Mouse (Mus musculus) hindbrain, embryonic 14.5 days (tissue): ENCODE results near the gene Asb11. TPM values are rescaled to one million over a fixed set of nuclear protein-coding genes. Genes with fewer than 3 reads are reported as not detected.

Experiments used
- ATAC-seq: fragments of 200-750 bp; cut with Nextera tagmentation; 2 replicates; pipeline ENCODE4 v1.8.0; 2017; ENCODE audit warnings: moderate number of reproducible peaks, mild to moderate bottlenecking, moderate TSS enrichment, moderate library complexity; ENCODE audit not compliant: low FRiP score
- DNase-seq: peaks from one replicate; pipeline ENCODE4 v3.0.0-alpha.2; 2015; ENCODE audit warnings: low spot score
- H3K27ac ChIP-seq: fragments of 300-500 bp; sonication (generic); 2 replicates; pipeline ENCODE4 v1.5.1; 2014; ENCODE audit warnings: mild to moderate bottlenecking, moderate library complexity
- H3K27me3 ChIP-seq: fragments of 300-500 bp; sonication (generic); 2 replicates; pipeline ENCODE4 v1.6.1; 2014; ENCODE audit warnings: mild to moderate bottlenecking, low read length, mixed read lengths; ENCODE audit not compliant: control insufficient read depth, insufficient read depth
- H3K36me3 ChIP-seq: fragments of 300-500 bp; sonication (generic); replicated peaks from 2 replicates; pipeline ENCODE4 v1.6.1; 2014; ENCODE audit not compliant: control insufficient read depth, insufficient read depth
- H3K4me1 ChIP-seq: fragments of 300-500 bp; sonication (generic); replicated peaks from 2 replicates; pipeline ENCODE4 v1.6.1; 2014; ENCODE audit warnings: antibody characterized with exemption, low read length, mixed read lengths; ENCODE audit not compliant: control insufficient read depth, insufficient read depth
- H3K4me2 ChIP-seq: fragments of 300-500 bp; sonication (generic); replicated peaks from 2 replicates; pipeline ENCODE4 v1.6.1; 2014; ENCODE audit warnings: mild to moderate bottlenecking, moderate library complexity
- H3K4me3 ChIP-seq: fragments of 300-500 bp; sonication (generic); replicated peaks from 2 replicates; pipeline ENCODE4 v1.5.1; 2014; ENCODE audit warnings: mild to moderate bottlenecking, low read length
- H3K9ac ChIP-seq: fragments of 300-500 bp; sonication (generic); 2 replicates; pipeline ENCODE4 v1.6.1; 2014
- H3K9me3 ChIP-seq: fragments of 300-500 bp; sonication (generic); 2 replicates; pipeline ENCODE4 v1.6.1; 2016; ENCODE audit warnings: low read length; ENCODE audit not compliant: control insufficient read depth
- WGBS: fragments of 180-500 bp; shearing (Covaris S2); extraction: QIAGEN DNeasy Blood & Tissue Kit; methylation state at CpG from one replicate; pipeline ENCODE4 v1.1.7; 2014; 5-methylcytosine and 5-hydroxymethylcytosine counted together
- polyA plus RNA-seq: library from polyadenylated mRNA; unstranded; fragments of >200 nt; fragmentation: Nextera tagmentation; extraction: Ambion mirVana; gene quantifications from 2 replicates; pipeline ENCODE4 v1.2.1, GENCODE M21; 2014

Asb11 gene
- polyA plus RNA-seq, 1 experiment from 2014 or later = not detected

- Histone ChIP-seq H3K27me3 (peaks cover 4% of the 10 kb centered on the region; the same call in 1 of the 2 replicates), H3K9ac (peak within 1 kb of the TSS; percentile 64), H3K36me3 (0 out of 2 replicates have a peak, but pooled peaks cover 2% of the 10 kb centered on the region), H3K27ac (peak within 1 kb of the TSS; percentile 69), H3K4me1 (0 out of 2 replicates have a peak, but pooled peaks cover 4% of the 10 kb centered on the region), H3K4me3 (peak within 1 kb of the TSS; percentile 51), H3K9me3 (no peaks in the 10 kb centered on the region), H3K4me2 (peak within 1 kb of the TSS; percentile 61)
- WGBS = 21% methylated on average over 39 of the region's 40 CpGs
- ATAC-seq (peak; percentile 100), DNase-seq (peak; percentile 91)
These were observed 17.3 kb upstream of the Asb11 start, which contains the start of gene Piga for GRCm38 (mm10) chrX:164419471-164419939. Gene Piga (plus strand): TSS chrX:164419787.

- Histone ChIP-seq H3K36me3 (0 out of 2 replicates have a peak, but pooled peaks cover 2% of the 10 kb centered on the region), H3K9ac (peak overlapping the region; percentile 64), H3K4me1 (0 out of 2 replicates have a peak, but pooled peaks cover 4% of the 10 kb centered on the region), H3K27ac (peak overlapping the region; percentile 69), H3K4me2 (peak overlapping the region; percentile 61), H3K27me3 (peaks cover 4% of the 10 kb centered on the region; the same call in 1 of the 2 replicates), H3K4me3 (peak overlapping the region; percentile 51), H3K9me3 (no peaks in the 10 kb centered on the region)
- ATAC-seq = no peak
- DNase-seq = no peak
- 25% methylated on average over 13 of the region's 13 CpGs for WGBS
These were observed 16.8 kb upstream of the Asb11 start for GRCm38 (mm10) chrX:164419955-164420354.

- WGBS = 56% methylated on average over 3 of the region's 3 CpGs
- Histone ChIP-seq H3K9ac (peak overlapping the region; percentile 64; the same call in 1 of the 2 replicates), H3K36me3 (0 out of 2 replicates have a peak, but pooled peaks cover 2% of the 10 kb centered on the region), H3K4me3 (peak overlapping the region; percentile 51), H3K9me3 (no peaks in the 10 kb centered on the region), H3K4me2 (peak overlapping the region; percentile 61), H3K27ac (no peak overlapping the region), H3K27me3 (peaks cover 4% of the 10 kb centered on the region; the same call in 1 of the 2 replicates), H3K4me1 (0 out of 2 replicates have a peak, but pooled peaks cover 4% of the 10 kb centered on the region)
- ATAC-seq (no peak), DNase-seq (no peak)
These were observed 16.3 kb upstream of the Asb11 start for GRCm38 (mm10) chrX:164420518-164420917.

GRCm38 (mm10) chrX:164424821-164425220 lies 12.0 kb upstream of the Asb11 start:
- no peak for DNase-seq
- Histone ChIP-seq H3K9ac (no peak overlapping the region), H3K4me2 (no peak overlapping the region), H3K9me3 (no peaks in the 10 kb centered on the region), H3K36me3 (0 out of 2 replicates have a peak, but pooled peaks cover 2% of the 10 kb centered on the region), H3K27ac (no peak overlapping the region), H3K27me3 (no peaks in the 10 kb centered on the region), H3K4me1 (0 out of 2 replicates have a peak, but pooled peaks cover 4% of the 10 kb centered on the region), H3K4me3 (no peak overlapping the region)
- WGBS = 96% methylated on average over 1 of the region's 1 CpGs
- no peak for ATAC-seq

- Histone ChIP-seq H3K9ac (no peak overlapping the region), H3K9me3 (no peaks in the 10 kb centered on the region), H3K4me2 (no peak overlapping the region), H3K4me1 (no peaks in the 10 kb centered on the region), H3K36me3 (0 out of 2 replicates have a peak, but pooled peaks cover 5% of the 10 kb centered on the region), H3K4me3 (no peak overlapping the region), H3K27ac (no peak overlapping the region), H3K27me3 (no peaks in the 10 kb centered on the region)
- no peak for DNase-seq
- 92% methylated on average over 4 of the region's 4 CpGs for WGBS
- ATAC-seq = no peak
These were observed 9.5 kb upstream of the Asb11 start for GRCm38 (mm10) chrX:164427295-164427694.

- Histone ChIP-seq H3K4me2 (no peak overlapping the region), H3K9me3 (no peaks in the 10 kb centered on the region), H3K27me3 (no peaks in the 10 kb centered on the region), H3K36me3 (0 out of 2 replicates have a peak, but pooled peaks cover 4% of the 10 kb centered on the region), H3K4me1 (no peaks in the 10 kb centered on the region), H3K27ac (no peak overlapping the region), H3K4me3 (no peak overlapping the region), H3K9ac (no peak overlapping the region)
- WGBS = 87% methylated on average over 2 of the region's 2 CpGs
- ATAC-seq = no peak
- DNase-seq = no peak
These were observed 8.6 kb upstream of the Asb11 start for GRCm38 (mm10) chrX:164428224-164428623.

- no peak for ATAC-seq
- no peak for DNase-seq
- no peak overlapping the region for H3K27ac ChIP-seq
- H3K36me3 ChIP-seq = 0 out of 2 replicates have a peak, but pooled peaks cover 4% of the 10 kb centered on the region
- H3K27me3 ChIP-seq = no peaks in the 10 kb centered on the region
- H3K4me1 ChIP-seq = no peaks in the 10 kb centered on the region
- 87% methylated on average over 6 of the region's 6 CpGs for WGBS
- H3K4me2 ChIP-seq = no peak overlapping the region
- no peak overlapping the region for H3K4me3 ChIP-seq
- no peaks in the 10 kb centered on the region for H3K9me3 ChIP-seq
- no peak overlapping the region for H3K9ac ChIP-seq
These were observed 6.2 kb upstream of the Asb11 start for GRCm38 (mm10) chrX:164430621-164431020.

- WGBS = 85% methylated on average over 2 of the region's 2 CpGs
- no peak overlapping the region for H3K4me2 ChIP-seq
- H3K4me1 ChIP-seq = no peaks in the 10 kb centered on the region
- no peak overlapping the region for H3K9ac ChIP-seq
- H3K4me3 ChIP-seq = no peak overlapping the region
- no peaks in the 10 kb centered on the region for H3K9me3 ChIP-seq
- H3K27ac ChIP-seq = no peak overlapping the region
- no peaks in the 10 kb centered on the region for H3K27me3 ChIP-seq
- 0 out of 2 replicates have a peak, but pooled peaks cover 4% of the 10 kb centered on the region for H3K36me3 ChIP-seq
- no peak for DNase-seq
- no peak for ATAC-seq
These were observed 5.7 kb upstream of the Asb11 start for GRCm38 (mm10) chrX:164431133-164431532.

- H3K4me1 ChIP-seq = no peaks in the 10 kb centered on the region
- ATAC-seq (no peak), DNase-seq (no peak)
- H3K9ac ChIP-seq = no peak overlapping the region
- H3K27ac ChIP-seq = no peak overlapping the region
- WGBS = 94% methylated on average over 6 of the region's 6 CpGs
- H3K36me3 ChIP-seq = 0 out of 2 replicates have a peak, but pooled peaks cover 4% of the 10 kb centered on the region
- H3K9me3 ChIP-seq = no peaks in the 10 kb centered on the region
- H3K4me3 ChIP-seq = no peak overlapping the region
- no peaks in the 10 kb centered on the region for H3K27me3 ChIP-seq
- no peak overlapping the region for H3K4me2 ChIP-seq
These were observed 5.3 kb upstream of the Asb11 start for GRCm38 (mm10) chrX:164431541-164431940.
